Mouse (Mus musculus): ENCODE results near the gene Foxp1.

Gene Foxp1

DNA sequence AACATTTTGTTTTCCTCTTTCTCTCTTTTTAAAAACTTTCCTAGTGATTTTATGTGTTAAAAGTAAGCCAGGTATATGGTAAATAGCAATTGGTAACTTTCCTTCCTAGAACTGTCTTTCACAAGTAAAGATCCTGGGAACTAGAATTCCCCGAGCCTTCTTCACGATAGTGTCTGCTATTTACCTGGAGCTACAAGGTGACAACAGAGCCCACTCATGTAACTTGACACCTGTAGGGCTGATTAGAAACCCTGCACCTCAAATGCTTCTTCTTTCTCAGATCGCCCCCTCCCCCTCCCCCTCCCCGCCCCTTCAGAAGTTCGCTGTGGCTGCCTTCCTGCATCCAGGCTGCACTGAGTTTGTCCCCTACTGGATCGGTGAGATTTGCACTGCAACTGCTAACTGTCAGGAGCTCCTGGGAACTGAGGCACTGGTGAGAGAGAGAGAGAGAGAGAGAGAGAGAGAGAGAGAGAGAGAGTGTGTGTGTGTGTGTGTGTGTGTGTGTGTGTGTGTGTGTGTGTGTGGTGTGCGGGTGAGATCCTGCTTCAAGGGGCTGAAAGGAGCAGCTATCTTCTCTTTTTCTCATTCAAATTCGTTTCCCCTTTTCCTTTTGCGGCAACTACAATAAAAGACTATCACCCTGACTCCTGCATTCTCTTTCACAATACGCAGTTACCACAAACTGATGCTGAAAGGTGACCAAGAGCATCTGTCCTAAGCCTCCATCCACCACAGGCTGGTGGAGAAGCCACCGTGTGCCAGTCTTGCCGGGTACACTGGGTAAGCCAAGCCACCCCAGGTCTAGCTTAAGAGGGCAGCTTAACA, 259.2 kb downstream of the Foxp1 start:
- no peak for DNase-seq (ENCODE audit: low read depth, low spot score)

DNA sequence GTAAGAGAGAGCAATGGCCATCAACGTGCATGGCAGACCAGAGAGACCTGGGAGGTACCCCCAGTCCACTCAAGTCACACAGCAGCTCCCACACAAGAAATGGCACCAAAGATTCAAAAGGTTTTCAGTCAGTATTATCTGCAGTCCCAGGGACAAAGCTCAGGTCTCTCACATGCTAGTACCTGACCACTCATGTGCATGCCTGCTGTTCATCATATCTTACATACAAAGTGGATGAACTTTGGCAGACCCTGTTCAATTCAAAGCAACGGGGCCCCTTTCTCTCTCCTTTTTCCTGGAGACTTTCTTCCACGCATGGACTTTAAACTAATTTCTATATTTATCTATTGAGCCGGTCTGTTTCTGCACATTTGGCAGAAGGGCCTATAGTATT, 260.8 kb downstream of the Foxp1 start:
- DNase-seq (ENCODE audit: low read depth, low spot score) = no peak

DNA sequence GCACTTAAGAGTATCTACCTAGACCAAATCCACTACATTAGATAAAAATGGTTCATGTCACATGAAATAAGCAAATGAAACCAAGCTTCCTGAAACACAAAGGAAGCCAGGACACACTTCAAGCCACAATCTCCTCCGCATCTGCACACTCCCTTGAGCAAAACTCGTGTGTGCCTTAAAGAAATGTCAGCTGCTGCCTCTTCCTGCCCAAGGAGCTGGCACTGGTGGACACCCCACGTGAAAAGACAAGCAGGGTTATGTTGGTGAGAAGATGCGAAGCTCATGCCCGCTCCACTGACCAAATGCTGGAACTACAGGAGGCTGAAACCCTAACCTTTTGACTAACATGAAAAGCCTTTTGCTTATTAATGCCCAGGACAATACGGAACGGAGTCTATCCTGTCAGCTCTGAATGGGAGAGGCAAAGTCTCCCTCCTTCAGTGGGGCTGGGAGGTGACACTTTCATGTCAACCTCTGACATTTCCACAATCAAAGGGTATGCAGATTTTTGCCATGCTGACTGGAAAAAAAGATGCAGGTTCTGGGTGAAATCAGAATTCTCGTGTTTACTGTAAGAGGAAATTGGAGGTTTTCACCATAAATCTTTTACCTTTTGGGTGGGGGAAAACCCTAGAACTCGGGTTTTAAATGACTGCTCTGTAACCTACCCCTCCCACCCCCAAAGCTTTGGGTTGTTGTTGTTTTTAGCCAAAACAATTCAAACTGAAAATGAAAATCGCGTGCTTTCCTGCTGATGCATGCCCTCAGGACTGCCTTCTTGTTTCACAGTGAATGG, 261.4 kb downstream of the Foxp1 start:
- DNase-seq (ENCODE audit: low read depth, low spot score) = no peak

DNA sequence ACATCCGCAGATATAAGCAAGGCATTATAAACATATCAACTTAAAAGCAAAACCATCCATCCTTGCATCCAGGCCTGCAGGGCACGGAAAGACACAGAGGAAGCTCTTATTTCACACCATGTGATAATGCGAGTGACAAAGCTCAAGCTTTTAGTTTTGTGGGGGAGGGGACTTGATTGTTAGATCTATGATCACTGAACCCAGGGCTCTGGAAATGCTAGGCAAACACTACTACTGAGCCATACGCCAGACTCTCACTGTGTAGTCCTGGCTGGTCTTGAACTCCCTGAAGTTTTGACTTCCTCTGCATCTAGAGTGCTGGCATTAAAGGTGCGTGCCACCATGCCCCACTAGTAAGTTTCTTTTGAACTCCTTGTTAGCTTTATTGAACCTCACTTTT, 264.2 kb downstream of the Foxp1 start:
- DNase-seq (ENCODE audit: low read depth, low spot score) = no peak

DNA sequence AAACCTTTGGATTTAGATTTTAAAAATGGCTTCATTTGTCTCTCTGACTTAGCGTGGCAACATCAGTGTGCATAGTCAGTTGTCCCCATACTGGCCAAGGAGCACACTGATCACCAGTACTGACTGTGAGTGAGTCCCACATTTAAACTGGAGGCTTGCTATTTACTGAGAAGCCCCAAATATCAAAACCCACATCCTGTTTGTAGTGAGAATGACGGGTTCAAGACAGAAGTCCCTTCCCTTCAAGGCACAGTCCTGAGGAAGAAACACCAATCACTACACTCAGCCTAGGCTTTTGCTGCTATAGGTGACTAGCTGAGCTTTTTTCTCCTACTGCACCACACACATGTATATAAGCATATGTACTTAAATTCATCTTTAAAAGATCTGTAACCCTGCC, 264.8 kb downstream of the Foxp1 start:
- no peak for DNase-seq (ENCODE audit: low read depth, low spot score)

DNA sequence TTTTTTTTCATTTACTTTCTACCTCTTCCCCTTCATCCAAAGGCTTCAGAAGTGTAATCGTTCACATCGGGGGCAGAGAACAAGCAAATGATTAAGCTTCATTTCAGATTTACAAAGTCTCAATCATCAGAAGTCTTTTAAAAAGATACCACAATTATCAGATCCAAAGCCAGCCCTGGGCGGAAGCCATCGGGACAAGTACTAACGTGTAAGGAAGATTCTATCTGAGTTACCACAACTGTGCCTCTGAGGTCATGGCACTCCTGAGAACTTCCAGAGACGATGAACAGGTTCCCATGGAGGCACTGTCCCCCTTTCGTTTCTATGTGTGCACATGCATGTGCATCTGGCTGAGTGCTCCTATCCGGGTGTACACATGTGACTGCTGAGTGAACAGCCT, 269.2 kb downstream of the Foxp1 start:
- DNase-seq (ENCODE audit: low read depth, low spot score) = no peak

DNA sequence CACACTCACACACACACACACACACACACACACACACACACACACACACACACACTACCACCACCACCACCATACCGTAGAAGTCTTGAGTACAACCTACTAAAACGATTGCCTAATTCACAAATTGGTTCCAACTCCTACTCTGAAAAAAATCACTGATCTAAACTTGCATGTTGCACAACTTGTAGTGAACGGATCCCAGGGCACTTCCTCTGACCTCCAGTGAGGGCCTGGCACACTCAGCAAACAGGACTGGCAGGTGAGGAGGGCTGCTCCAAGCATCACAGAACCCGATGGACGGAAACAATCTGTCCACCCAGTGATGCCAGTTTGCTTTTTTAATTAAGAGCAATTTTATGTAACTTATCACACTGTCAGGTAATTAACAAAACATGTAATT, 269.7 kb downstream of the Foxp1 start:
- DNase-seq (ENCODE audit: low read depth, low spot score) = no peak

DNA sequence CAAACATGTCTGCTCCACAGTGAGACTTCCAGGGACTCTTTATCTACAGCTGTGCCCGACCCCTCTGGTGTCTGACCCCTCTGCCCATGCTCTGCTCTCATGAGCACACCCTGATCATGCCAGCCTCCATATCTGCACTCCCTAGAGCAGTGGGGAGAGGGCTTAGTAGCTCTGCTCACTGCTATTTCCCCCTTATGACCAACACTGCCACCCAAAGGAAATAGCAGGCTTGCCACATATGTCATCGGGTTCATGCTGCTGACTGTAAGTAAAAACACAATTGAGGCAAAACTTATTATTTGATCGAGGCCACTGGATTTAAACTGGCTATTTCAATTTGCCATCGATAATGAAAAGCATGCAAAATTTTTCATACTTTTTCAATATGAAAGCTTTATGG, 270.6 kb downstream of the Foxp1 start:
- DNase-seq (ENCODE audit: low read depth, low spot score) = no peak

DNA sequence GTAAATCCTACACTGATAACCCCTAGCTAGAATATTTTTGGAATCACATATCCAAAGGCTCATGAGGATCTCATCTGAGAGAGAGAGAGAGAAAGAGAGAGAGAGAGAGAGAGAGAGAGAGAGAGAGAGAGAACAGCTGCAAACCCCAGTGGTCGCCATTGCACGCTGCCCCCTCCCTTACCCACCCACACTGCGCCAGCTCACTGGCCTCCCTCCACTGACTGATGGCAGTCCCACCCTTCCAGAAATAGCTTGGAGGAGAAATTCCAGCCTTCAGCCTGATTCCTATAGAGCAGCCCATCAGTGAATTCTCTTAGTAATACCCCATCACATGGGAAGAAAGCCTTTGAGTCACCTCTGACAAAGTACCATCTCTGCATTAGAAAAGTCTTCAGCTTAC, 271.3 kb downstream of the Foxp1 start:
- DNase-seq (ENCODE audit: low read depth, low spot score) = peak; percentile 25

DNA sequence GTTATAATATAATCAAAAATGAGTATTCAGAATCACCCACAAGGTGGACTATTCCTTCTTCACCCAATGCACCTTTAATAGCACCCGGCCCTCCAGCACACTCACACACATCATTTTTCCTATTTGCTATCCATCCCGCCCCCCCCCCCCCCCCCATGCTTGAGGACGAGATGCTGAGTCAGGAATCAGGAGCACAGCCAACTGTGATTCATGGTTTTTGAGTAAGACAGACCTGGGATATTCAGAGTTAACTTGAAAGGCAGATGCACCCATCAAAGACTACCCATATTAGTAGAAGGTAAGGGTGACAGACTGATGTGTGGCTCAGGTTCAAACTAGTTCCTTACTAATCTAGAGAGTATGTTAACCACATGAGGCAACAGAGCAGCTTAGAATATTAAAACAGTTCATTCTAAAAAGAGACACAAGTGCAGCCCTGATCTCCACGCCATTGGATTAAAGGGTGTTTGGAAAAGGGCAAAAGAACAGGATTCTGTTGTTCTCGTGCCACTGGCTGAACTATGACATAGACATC, 273.0 kb downstream of the Foxp1 start:
- DNase-seq (ENCODE audit: low read depth, low spot score) = no peak

DNA sequence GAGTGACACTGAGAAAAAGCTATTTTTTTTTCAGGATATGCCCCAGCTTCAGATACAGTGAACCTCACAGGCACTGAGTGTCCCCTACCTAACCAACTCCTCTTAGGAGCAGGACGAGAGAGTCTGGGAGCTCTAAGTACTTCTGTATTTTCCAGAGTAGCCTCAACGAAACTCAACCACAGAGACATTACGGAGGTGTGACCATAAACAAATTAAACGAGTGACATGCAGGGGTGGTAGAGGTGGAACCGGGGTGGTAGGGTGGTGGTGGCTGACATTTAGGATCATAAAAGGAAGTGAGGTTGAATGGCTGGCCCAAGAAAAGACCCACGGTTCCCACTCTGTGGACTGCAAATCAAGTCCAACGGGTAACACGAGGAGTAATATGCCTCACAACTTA, 274.1 kb downstream of the Foxp1 start:
- no peak for DNase-seq (ENCODE audit: low read depth, low spot score)

DNA sequence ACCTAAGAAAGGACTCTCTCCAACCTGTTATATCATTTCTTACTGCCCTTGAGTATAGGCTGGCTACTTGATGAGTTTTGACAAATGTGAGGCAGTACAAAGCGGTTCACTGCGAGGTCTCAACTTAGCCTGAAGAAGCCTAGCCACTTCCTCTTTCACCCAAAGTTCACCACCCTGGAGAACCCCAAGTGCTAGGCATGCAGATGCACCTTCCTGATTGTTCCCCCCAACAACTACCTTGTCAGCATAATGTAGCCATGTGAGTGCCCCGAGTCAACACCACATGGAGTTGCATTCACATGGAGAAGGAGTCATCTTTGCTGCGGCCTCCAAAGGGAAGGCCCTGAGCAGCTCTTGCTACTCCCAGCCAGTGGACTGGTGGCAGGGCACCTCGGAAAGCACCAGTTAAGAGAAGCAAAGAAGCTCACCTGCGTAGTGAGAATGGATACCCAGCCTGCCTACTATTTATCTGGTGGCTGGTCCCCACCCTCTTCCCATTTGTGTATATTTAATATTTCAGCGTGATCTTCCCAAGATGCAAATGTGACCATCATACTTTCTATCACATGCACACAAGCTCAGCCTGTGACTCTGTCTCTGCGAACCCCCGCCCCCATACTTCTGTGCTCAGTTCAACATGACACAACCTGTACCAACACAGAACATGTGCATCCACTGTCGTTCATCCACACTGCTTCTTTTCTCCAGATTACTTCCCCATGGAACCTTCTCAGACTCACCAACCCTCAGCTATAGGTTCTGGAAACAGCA, 280.7 kb downstream of the Foxp1 start:
- DNase-seq (ENCODE audit: low read depth, low spot score) = no peak

DNA sequence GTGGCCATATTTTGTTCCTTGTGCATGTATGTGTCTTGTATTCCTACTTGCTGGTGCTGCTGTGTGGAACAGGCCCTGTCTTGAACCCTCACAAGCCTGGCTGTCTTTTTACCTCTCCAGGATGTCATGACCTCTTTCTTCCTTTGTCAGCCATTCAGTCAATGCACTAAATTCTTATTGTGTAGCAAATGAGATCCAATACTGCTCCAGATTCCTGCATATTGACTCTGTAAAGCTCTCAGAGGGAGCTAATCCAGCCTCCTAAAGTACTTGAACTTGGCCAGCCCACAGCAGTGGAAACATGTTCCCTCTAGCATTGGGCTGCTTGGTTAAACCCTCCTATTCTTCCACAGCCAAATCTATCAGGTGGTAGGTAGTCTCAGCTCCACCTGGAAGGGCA, 281.8 kb downstream of the Foxp1 start:
- DNase-seq (ENCODE audit: low read depth, low spot score) = no peak

DNA sequence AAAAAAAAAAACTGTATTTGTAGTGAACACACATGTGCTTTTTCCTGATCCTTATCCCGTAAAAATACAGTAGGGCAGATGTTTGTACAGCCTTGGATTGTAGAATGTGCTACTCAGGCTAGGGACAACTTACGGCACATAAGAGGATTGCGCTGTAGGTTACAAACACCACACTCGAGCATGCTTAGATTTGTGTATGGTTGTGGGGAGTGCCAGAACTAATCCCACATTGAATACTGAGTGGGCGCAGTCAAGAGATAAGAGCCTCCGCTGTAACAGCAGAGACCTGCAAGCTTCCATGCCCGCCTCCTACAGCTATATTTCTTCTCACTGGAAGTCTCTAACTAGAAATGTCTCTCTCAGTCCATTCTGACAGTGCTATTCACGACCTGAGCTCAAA, 286.9 kb downstream of the Foxp1 start:
- DNase-seq (ENCODE audit: low read depth, low spot score) = peak; percentile 42

DNA sequence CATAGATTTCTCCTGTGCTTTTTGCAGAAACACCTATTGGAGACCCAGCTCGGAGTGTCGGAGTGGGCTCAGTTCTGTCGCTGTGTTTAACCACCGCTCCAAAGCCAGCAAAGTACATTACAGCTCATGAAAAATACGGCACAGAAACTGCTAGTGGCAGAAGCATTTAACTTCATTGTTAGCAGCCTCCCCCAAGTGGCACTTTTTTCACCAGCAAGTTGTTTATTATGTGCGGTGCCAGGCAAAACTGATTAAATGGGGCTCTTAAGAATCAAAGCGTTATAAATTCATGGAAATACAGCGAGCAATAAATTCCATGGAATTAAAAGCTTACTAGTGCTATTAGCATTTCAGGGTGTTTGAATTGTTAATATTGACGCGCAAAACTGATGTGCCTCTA, 289.1 kb downstream of the Foxp1 start:
- DNase-seq (ENCODE audit: low read depth, low spot score) = no peak

DNA sequence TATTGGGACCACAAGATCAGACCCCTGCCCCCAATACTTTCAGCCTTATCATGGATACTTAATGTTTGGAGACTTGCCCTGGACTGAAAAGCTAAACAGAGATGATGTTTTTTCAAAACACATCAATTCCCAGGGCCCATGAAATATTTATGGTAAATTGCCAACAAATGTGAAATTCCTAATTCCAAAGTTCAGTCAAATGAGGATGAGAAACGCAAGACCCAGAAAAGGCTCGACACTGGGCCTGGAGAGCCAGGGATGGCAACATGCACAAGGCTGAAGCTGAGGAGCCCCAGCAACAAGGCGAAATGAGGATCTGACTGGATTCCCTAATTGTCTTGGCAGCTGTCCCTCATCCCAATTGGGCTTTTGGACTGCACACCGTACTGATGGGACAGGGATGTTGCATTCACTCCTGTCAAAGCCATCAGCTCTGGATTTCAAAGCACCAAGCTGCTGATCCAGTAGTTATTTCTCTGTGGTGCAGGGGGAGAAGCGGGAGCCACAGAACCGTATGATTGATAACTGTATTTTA, 294.1 kb downstream of the Foxp1 start:
- no peak for DNase-seq (ENCODE audit: low read depth, low spot score)

DNA sequence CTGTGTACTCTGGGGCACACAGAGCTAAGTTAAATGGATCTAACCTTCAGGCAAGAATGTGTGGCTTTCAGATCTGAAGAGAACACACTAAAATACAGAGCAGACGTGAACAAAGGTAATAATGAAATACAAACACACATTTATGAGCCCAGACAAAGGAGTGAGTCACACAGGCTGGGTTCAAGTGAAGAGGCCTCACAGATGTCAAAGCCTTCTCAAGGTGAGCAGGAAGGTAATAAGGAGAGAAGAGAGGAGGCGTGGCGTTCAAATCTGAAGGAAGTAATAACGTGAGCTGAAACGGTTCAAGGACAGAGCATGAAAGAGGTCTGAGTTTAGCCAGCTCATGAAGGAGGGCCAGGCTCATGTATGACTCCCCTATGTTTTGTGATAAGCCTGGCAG, 301.4 kb downstream of the Foxp1 start:
- DNase-seq (ENCODE audit: low read depth, low spot score) = no peak

DNA sequence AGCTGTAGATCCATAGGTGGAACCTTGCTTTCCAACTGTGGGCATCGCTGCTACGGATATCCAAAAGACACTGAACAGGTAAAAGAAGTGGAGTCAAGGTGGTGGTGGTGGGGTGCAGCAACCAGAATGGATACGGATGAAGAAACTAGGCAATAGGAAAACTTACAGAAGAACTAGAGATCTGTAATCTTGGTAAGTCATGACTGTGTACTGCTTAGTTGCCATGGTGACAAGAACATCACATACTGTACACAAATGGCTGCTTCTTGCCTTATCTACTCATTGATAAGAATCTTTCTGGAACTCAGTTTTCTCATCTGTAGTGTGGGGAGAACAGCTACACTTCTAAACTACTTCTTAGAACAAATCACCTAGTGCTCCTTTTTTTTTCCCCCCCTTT, 302.0 kb downstream of the Foxp1 start:
- DNase-seq (ENCODE audit: low read depth, low spot score) = no peak

DNA sequence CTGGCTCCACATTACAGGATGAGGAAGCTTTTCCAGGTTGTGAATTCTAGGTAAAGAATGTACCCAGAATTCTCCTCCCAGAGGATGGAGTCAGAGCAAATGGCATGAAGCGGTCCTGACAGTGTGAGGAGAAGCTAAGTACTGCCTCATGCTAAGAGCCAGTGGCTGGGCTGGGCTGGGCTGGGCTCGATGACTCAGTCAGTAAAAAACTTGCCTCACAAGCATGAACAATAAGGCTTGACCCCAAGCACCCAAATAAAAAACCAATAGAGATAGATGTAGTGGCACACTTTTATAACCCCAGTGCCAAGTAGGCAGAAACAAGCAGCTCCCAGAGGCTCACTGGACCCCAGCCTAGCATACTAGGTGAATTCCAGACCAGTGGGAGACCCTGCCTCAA, 304.7 kb downstream of the Foxp1 start:
- no peak for DNase-seq (ENCODE audit: low read depth, low spot score)

DNA sequence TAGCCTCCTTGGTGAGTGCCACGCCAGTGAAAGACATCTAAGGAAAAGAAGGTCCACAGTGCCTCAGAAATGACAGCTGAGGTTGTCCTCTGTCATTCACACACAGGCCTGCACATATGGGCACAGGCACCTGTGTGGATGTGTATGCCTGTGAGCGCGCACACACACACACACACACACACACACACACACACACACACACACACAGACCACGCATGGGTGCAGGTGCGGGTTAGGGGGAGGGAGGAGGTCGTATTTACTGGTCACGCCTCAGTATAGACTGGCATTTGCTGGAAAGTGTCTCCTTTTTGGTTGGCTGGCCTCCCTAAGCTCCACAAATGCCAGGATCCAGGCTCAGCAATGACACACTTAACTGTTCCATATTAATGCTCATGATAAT, 305.4 kb downstream of the Foxp1 start:
- no peak for DNase-seq (ENCODE audit: low read depth, low spot score)

DNA sequence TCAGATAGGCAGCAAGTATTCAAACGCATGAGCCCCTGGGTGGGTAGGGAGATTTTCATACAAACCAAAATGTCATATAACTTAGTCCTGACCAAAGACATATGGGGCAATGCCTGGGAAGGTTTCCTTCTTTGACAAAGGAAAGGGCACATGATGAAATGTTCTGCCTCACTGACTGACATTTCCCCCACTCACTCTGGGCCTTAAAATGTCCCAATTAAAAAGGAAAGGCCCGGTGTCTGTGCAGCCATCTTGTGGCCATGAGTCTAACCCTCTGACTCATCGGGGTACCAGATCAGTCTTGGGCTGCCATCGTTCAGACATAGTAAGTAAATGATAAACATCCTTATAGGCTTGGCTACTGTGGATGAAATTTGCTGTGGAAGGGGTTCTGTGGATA, 310.1 kb downstream of the Foxp1 start:
- no peak for DNase-seq (ENCODE audit: low read depth, low spot score)

Data from brain, adult 2 months (tissue).